Mouse (Mus musculus) midbrain, embryonic 15.5 days (tissue): ENCODE measurements around the gene Slc4a1. TPM values are rescaled to one million over a fixed set of nuclear protein-coding genes. Genes with fewer than 3 reads are reported as not detected.

Source experiments
- ATAC-seq: fragments of 200-750 bp; cut with Nextera tagmentation; replicated peaks from 2 replicates; pipeline ENCODE4 v1.8.0; 2017; ENCODE audit warnings: moderate TSS enrichment
- H3K27ac ChIP-seq: fragments of 300-500 bp; sonication (generic); 2 replicates; pipeline ENCODE4 v1.5.1; 2015; ENCODE audit warnings: mild to moderate bottlenecking, inconsistent platforms
- H3K27me3 ChIP-seq: fragments of 300-500 bp; sonication (generic); replicated peaks from 2 replicates; pipeline ENCODE4 v1.6.1; 2015; ENCODE audit warnings: inconsistent platforms
- H3K36me3 ChIP-seq: fragments of 300-500 bp; sonication (generic); replicated peaks from 2 replicates; pipeline ENCODE4 v1.6.1; 2015; ENCODE audit warnings: inconsistent platforms
- H3K4me1 ChIP-seq: fragments of 300-500 bp; sonication (generic); 2 replicates; pipeline ENCODE4 v1.6.1; 2015; ENCODE audit warnings: inconsistent platforms
- H3K4me2 ChIP-seq: fragments of 300-500 bp; sonication (generic); 2 replicates; pipeline ENCODE4 v1.6.1; 2015; ENCODE audit warnings: inconsistent platforms, mild to moderate bottlenecking, moderate library complexity
- H3K4me3 ChIP-seq: fragments of 300-500 bp; sonication (generic); 2 replicates; pipeline ENCODE4 v1.5.1; 2015; ENCODE audit warnings: mild to moderate bottlenecking, inconsistent platforms
- H3K9ac ChIP-seq: fragments of 300-500 bp; sonication (generic); 2 replicates; pipeline ENCODE4 v1.6.1; 2015; ENCODE audit warnings: mild to moderate bottlenecking, inconsistent platforms
- H3K9me3 ChIP-seq: fragments of 300-500 bp; sonication (generic); 2 replicates; pipeline ENCODE4 v1.6.1; 2016; ENCODE audit warnings: inconsistent platforms
- WGBS: fragments of 180-500 bp; shearing (Covaris S2); methylation state at CpG from one replicate; pipeline ENCODE4 v1.1.7; 2015; ENCODE audit warnings: mixed read lengths; 5-methylcytosine and 5-hydroxymethylcytosine counted together
- polyA plus RNA-seq: library from polyadenylated mRNA; unstranded; fragments of >200 nt; fragmentation: Nextera tagmentation; extraction: Ambion mirVana; gene quantifications from 2 replicates; pipeline ENCODE4 v1.2.1, GENCODE M21; 2015

The Slc4a1 gene
- polyA plus RNA-seq, 1 experiment from 2014 or later, result 2.9 TPM

GRCm38 (mm10) chr11:102319941-102320685 is 45.9 kb downstream of the Slc4a1 start:
- Histone ChIP-seq H3K4me2 (peak overlapping the region; percentile 89), H3K36me3 (no peaks in the 10 kb centered on the region), H3K27ac (peak overlapping the region; percentile 98), H3K9me3 (no peaks in the 10 kb centered on the region), H3K9ac (peak overlapping the region; percentile 86), H3K27me3 (no peaks in the 10 kb centered on the region), H3K4me3 (peak overlapping the region; percentile 67), H3K4me1 (peaks cover 24% of the 10 kb centered on the region)
- ATAC-seq, result peak; percentile 67
- WGBS, result under 1% methylated on average over 38 of the region's 38 CpGs

GRCm38 (mm10) chr11:102319410-102319792 is 46.6 kb downstream of the Slc4a1 start, which contains the start of gene Ubtf:
TSS of gene Ubtf (minus strand) at chr11:102319742.
- Histone ChIP-seq H3K9me3 (no peaks in the 10 kb centered on the region), H3K4me3 (peak within 1 kb of the TSS; percentile 67), H3K36me3 (peaks cover 2% of the 10 kb centered on the region; the same call in 1 of the 2 replicates), H3K9ac (peak within 1 kb of the TSS; percentile 86), H3K27me3 (no peaks in the 10 kb centered on the region), H3K27ac (peak within 1 kb of the TSS; percentile 98), H3K4me1 (peaks cover 28% of the 10 kb centered on the region), H3K4me2 (peak within 1 kb of the TSS; percentile 89)
- ATAC-seq, result no peak; the same call in 1 of the 2 replicates
- under 1% methylated on average over 25 of the region's 25 CpGs for WGBS

- no peak for ATAC-seq
- Histone ChIP-seq H3K4me1 (peaks cover 28% of the 10 kb centered on the region), H3K9me3 (no peaks in the 10 kb centered on the region), H3K4me3 (peak overlapping the region; percentile 67), H3K36me3 (peaks cover 8% of the 10 kb centered on the region; the same call in 1 of the 2 replicates), H3K27me3 (no peaks in the 10 kb centered on the region), H3K9ac (peak overlapping the region; percentile 86), H3K4me2 (peak overlapping the region; percentile 89), H3K27ac (peak overlapping the region; percentile 98)
- under 1% methylated on average over 62 of the region's 84 CpGs for WGBS
Observed at GRCm38 (mm10) chr11:102318576-102319409, 47.2 kb downstream of the Slc4a1 start.

GRCm38 (mm10) chr11:102317901-102318575 is 48.0 kb downstream of the Slc4a1 start:
- no peaks in the 10 kb centered on the region for H3K9me3 ChIP-seq
- H3K36me3 ChIP-seq, result peaks cover 15% of the 10 kb centered on the region; the same call in 1 of the 2 replicates
- peak overlapping the region; percentile 67 for H3K4me3 ChIP-seq
- H3K27me3 ChIP-seq, result no peaks in the 10 kb centered on the region
- H3K4me1 ChIP-seq, result peaks cover 28% of the 10 kb centered on the region
- peak overlapping the region; percentile 89 for H3K4me2 ChIP-seq
- peak overlapping the region; percentile 98 for H3K27ac ChIP-seq
- 0% methylated on average over 40 of the region's 77 CpGs for WGBS
- peak; percentile 51 for ATAC-seq
- peak overlapping the region; percentile 86 for H3K9ac ChIP-seq

DNA sequence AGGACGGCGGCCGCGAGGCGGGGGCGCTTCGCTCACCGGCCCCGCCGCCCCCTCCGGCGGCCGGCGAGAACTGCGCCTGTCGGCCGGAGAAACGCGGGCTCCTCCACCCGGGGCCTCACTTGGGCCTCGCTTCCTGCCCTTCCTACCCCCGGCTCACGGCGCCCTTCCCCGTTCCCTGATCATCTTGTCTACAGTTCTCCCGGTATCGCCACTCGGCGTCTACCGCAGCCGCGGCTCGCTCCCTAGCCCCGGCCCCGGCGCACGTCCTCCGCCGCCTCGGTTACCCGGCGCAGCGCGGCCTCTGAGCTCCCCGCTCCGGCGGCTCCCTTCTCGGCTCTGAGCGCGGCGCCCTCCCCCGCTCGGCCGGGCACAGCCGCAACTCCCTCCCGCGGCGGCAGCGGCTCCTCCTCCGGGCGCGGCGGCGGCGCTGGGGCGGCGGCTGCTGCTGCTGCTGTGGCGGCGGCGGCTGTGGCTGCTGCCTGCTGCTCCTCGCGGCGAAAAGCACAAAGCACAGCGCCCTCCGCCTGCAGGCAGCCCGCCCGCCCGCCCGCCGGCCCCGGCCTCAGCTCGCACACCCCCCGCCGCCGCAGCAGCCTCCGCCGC is 48.6 kb downstream of the Slc4a1 start:
- peaks cover 20% of the 10 kb centered on the region; the same call in 1 of the 2 replicates for H3K36me3 ChIP-seq
- peak overlapping the region; percentile 89 for H3K4me2 ChIP-seq
- peak; percentile 7 for ATAC-seq
- H3K4me3 ChIP-seq, result peak overlapping the region; percentile 67
- WGBS, result under 1% methylated on average over 62 of the region's 87 CpGs
- peak overlapping the region; percentile 98 for H3K27ac ChIP-seq
- H3K9me3 ChIP-seq, result no peaks in the 10 kb centered on the region
- H3K9ac ChIP-seq, result peak overlapping the region; percentile 86
- H3K27me3 ChIP-seq, result no peaks in the 10 kb centered on the region
- H3K4me1 ChIP-seq, result peaks cover 28% of the 10 kb centered on the region

DNA sequence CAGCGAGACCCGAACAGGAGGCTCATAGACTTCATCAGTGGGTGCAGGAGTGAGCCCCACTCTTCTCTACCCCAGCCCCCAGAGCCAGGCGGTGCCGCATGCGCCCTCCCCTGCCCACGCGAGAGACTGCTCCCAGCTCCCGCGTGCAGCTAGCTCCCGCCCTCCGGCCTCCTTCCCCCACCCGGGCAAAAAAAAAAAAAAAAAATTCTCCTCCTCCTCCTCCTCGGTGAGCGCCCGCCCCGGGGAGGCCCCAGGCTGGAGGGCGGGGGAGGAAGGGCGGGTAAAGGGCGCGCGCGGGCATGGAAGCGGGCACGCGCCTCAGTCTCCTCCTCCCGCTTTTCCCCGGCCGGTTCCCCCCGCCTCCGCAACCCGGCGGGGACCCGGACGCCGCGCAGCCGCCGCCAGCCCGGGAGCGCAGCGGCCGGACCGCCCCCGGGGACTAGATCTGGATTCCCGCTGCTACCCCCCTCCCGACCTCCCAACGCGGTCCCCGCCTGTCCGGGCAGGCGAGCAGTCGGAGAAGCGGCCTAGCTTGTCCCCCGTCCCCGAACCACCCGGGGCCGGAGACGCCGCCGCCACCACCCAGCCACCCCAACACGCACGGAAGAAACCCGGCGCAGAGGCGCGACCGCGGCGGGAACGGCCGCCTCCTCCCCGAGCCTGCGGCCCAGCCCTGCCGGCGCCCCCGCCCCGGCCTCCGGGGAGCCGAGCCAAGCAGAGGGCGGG is 49.3 kb downstream of the Slc4a1 start:
- WGBS, result under 1% methylated on average over 55 of the region's 80 CpGs
- Histone ChIP-seq H3K27ac (peak overlapping the region; percentile 98), H3K4me1 (peaks cover 28% of the 10 kb centered on the region), H3K9me3 (no peaks in the 10 kb centered on the region), H3K27me3 (no peaks in the 10 kb centered on the region), H3K36me3 (peaks cover 26% of the 10 kb centered on the region; the same call in 1 of the 2 replicates), H3K4me2 (peak overlapping the region; percentile 89), H3K4me3 (peak overlapping the region; percentile 67), H3K9ac (peak overlapping the region; percentile 86)
- ATAC-seq, result peak; percentile 48

GRCm38 (mm10) chr11:102315690-102316571 is 50.1 kb downstream of the Slc4a1 start:
- Histone ChIP-seq H3K36me3 (peaks cover 26% of the 10 kb centered on the region; the same call in 1 of the 2 replicates), H3K4me2 (peak overlapping the region; percentile 89), H3K4me1 (peaks cover 27% of the 10 kb centered on the region), H3K4me3 (peak overlapping the region; percentile 67), H3K9me3 (no peaks in the 10 kb centered on the region), H3K9ac (peak overlapping the region; percentile 86), H3K27ac (peak overlapping the region; percentile 98), H3K27me3 (no peaks in the 10 kb centered on the region)
- 7% methylated on average over 14 of the region's 14 CpGs for WGBS
- peak; percentile 4; the same call in 1 of the 2 replicates for ATAC-seq

- no peaks in the 10 kb centered on the region for H3K27me3 ChIP-seq
- H3K9ac ChIP-seq, result no peak overlapping the region; the same call in 1 of the 2 replicates
- WGBS, result 90% methylated on average over 12 of the region's 12 CpGs
- H3K4me1 ChIP-seq, result peaks cover 29% of the 10 kb centered on the region
- H3K9me3 ChIP-seq, result no peaks in the 10 kb centered on the region
- peaks cover 32% of the 10 kb centered on the region; the same call in 1 of the 2 replicates for H3K36me3 ChIP-seq
- no peak overlapping the region for H3K4me3 ChIP-seq
- no peak for ATAC-seq
- no peak overlapping the region for H3K27ac ChIP-seq
- H3K4me2 ChIP-seq, result no peak overlapping the region
Observed at GRCm38 (mm10) chr11:102314321-102314720, 51.7 kb downstream of the Slc4a1 start.

- 89% methylated on average over 6 of the region's 6 CpGs for WGBS
Observed at GRCm38 (mm10) chr11:102312586-102312985, 53.4 kb downstream of the Slc4a1 start.

GRCm38 (mm10) chr11:102311966-102312365 is 54.0 kb downstream of the Slc4a1 start:
- Histone ChIP-seq H3K4me1 (peaks cover 36% of the 10 kb centered on the region), H3K4me2 (no peak overlapping the region), H3K4me3 (no peak overlapping the region), H3K27me3 (no peaks in the 10 kb centered on the region), H3K9me3 (no peaks in the 10 kb centered on the region), H3K9ac (no peak overlapping the region), H3K36me3 (peaks cover 45% of the 10 kb centered on the region), H3K27ac (no peak overlapping the region)
- no peak for ATAC-seq
- 85% methylated on average over 4 of the region's 4 CpGs for WGBS

More at GRCm38 (mm10) chr11:102312586-102312985, 53.4 kb downstream of the Slc4a1 start:
- Histone ChIP-seq H3K4me1 (peaks cover 36% of the 10 kb centered on the region), H3K4me3 (no peak overlapping the region), H3K4me2 (no peak overlapping the region), H3K9ac (no peak overlapping the region), H3K9me3 (no peaks in the 10 kb centered on the region), H3K27me3 (no peaks in the 10 kb centered on the region), H3K36me3 (peaks cover 38% of the 10 kb centered on the region), H3K27ac (no peak overlapping the region)
- ATAC-seq, result no peak
